Mouse (Mus musculus) spleen, embryonic (tissue): Measurements from ENCODE around the gene Slc44a2.

ENCODE experiments used
- CTCF ChIA-PET: fragments of 350-600 bp; sonication (Branson Sonifier 250); formaldehyde crosslinking; loops from one replicate; lab custom pipeline; 2022; lab: Charles Lee

The Slc44a2 gene

GRCm38 (mm10) chr9:21367357-21368111, 47.0 kb downstream of the Slc44a2 start, which contains the start of gene Ilf3:
Gene Ilf3, plus strand, starts transcription at chr9:21367871.
- CTCF ChIA-PET, result interaction anchor here (0.6 to 1.0 kb wide), 5 partner anchors 13 to 655 kb away, joined by 3 to 10 read pairs (median 4); no protein-coding TSS in a partner anchor

- CTCF ChIA-PET, result no interaction called here
Observed at GRCm38 (mm10) chr9:21368131-21368584, 47.7 kb downstream of the Slc44a2 start.

- CTCF ChIA-PET, result no interaction called here
Observed at GRCm38 (mm10) chr9:21369080-21369479, 48.6 kb downstream of the Slc44a2 start.

- CTCF ChIA-PET, result interaction anchor here (0.6 to 0.7 kb wide), 2 partner anchors 14 to 22 kb away, joined by 4 to 5 read pairs; no protein-coding TSS in a partner anchor
Observed at GRCm38 (mm10) chr9:21370876-21371275, 50.4 kb downstream of the Slc44a2 start.

- CTCF ChIA-PET, result interaction anchor here (0.6 to 1.2 kb wide), 2 partner anchors 9 to 18 kb away, joined by 3 read pairs; no protein-coding TSS in a partner anchor
Observed at GRCm38 (mm10) chr9:21372508-21372907, 52.0 kb downstream of the Slc44a2 start.

- CTCF ChIA-PET, result no interaction called here
Observed at GRCm38 (mm10) chr9:21379195-21379594, 58.7 kb downstream of the Slc44a2 start.

- CTCF ChIA-PET, result no interaction called here
Observed at GRCm38 (mm10) chr9:21380868-21381267, 60.4 kb downstream of the Slc44a2 start.

GRCm38 (mm10) chr9:21383966-21384365, 63.5 kb downstream of the Slc44a2 start:
- CTCF ChIA-PET, result no interaction called here

GRCm38 (mm10) chr9:21392646-21393175, 72.2 kb downstream of the Slc44a2 start:
- CTCF ChIA-PET, result interaction anchor here (0.7 kb wide), 1 partner anchor 8 kb away, joined by 4 read pairs; no protein-coding TSS in a partner anchor

- CTCF ChIA-PET, result no interaction called here
Observed at GRCm38 (mm10) chr9:21395692-21396091, 75.2 kb downstream of the Slc44a2 start.

- CTCF ChIA-PET, result no interaction called here
Observed at GRCm38 (mm10) chr9:21397170-21397569, 76.7 kb downstream of the Slc44a2 start.

- CTCF ChIA-PET, result interaction anchor here (0.6 kb wide), 1 partner anchor 8 kb away, joined by 4 read pairs; no protein-coding TSS in a partner anchor
Observed at GRCm38 (mm10) chr9:21401042-21401441, 80.5 kb downstream of the Slc44a2 start.

- CTCF ChIA-PET, result no interaction called here
Observed at GRCm38 (mm10) chr9:21402764-21403253, 82.3 kb downstream of the Slc44a2 start.

- CTCF ChIA-PET, result no interaction called here
Observed at GRCm38 (mm10) chr9:21403745-21404144, 83.2 kb downstream of the Slc44a2 start.
